Mouse (Mus musculus): Measurements from ENCODE around the gene Sash1.

Sash1 gene

DNA sequence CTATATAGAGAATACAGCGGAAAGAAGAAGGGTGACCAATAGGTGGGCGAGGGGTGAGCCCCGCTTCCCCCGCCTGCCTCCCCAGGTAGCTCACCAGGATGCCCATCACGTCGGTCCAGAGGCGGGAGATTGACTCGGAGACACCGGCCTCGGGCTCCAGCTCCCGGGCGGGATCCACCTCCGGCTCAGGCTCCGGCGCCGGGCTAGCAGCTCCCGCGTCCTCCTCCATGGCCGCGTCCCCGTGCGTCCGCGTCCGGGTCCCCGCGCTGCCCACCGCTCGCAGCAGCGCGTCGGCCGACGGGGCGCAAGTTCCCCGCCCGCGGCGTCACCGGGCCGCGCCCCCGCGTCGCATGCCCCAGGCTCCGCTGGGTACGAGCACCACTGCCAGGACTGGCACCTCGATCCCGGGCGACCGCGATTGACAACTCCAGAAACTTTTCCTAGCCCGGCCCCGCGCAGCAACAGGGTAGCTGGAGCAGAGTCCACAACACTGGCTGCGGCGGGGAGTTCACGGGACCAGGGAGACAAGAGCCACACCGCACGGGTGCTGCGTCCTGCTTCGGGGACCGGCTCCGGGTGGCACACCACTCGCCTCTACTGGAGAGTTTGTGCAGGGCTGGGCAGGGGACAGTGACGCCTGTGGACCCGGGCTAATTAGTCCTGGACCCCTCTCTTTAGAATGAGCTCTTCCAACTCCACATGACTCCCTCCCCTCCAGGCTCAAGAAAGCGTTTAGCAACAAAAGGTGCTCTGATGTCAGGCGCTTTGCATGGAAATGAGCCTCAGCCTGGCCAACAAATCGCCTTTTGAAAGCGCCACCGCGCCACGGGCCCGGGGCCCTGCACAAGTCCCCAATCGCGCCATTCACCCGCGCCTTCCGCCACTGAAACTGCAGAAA is at the start of gene Sash1:
Gene Sash1 (minus strand): TSS at position 441 of the 898 bp plus-strand sequence.
- peak; percentile 84 to 87 for DNase-seq (ENCODE audit: low spot score in 2 of 2)

DNA sequence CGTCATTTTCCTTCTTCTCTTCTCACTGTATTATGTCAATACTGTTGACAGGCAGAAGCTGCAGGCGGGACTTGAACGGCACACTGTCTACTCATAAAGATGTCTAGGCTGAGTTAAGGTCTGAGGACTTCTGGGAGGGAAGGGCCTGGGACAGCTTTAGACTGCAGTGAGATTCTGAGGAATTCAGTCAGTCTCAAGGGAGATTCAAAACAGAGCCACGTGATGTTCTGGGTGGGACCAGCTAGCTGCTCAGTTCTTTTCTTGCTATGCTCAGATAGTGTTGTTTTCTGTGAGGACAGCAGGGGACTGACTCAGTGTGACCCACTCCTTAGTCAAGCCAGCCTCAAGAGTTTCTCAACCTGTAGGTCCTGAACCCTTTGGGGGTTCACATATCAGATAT is 49.7 kb upstream of the Sash1 start:
- DNase-seq (ENCODE audit: low spot score in 2 of 2) = no peak

DNA sequence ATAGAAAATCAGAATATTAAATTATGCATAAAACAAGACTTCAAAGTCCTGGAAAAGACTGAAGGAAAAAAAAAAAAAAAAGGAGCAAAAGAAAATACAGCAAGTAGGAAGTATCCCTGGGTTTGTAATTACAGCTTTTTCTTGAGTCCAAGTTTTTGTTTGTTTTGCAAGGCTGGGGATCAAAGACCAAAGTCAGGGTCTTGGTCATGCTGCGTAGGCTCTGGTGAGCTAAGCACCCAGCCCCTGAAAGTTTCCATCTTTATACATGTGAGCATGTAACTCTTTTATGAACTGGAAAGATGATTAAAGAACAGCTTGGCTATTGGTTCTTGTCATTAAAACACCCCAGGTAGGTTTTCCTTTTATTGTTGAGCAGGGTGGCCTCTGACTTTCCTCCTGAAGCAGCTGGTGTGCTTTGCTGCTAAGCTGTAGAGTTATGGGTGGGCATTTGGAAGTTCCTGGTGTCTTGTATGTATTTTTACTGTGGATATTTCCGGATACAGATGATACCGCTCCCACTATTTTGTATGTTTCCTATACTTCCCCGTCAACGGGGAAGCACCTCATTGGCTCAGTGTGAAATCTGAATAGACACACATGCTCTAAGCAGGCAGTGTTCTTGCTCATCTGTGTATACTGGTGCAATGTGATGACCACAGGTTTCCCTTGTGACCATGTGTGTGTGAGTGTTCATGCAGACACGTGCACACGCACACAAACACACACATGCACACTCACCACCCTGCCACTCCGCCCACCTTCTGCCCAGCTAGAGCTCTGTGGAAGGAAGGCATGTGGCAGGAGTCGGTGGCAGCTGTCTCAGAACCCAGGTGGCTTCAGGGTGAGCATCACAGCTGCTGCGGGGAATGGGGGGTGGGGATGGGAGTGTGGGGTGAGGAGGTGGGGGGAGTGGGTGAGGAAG is 47.8 kb upstream of the Sash1 start:
- DNase-seq (ENCODE audit: low spot score in 2 of 2) = no peak

DNA sequence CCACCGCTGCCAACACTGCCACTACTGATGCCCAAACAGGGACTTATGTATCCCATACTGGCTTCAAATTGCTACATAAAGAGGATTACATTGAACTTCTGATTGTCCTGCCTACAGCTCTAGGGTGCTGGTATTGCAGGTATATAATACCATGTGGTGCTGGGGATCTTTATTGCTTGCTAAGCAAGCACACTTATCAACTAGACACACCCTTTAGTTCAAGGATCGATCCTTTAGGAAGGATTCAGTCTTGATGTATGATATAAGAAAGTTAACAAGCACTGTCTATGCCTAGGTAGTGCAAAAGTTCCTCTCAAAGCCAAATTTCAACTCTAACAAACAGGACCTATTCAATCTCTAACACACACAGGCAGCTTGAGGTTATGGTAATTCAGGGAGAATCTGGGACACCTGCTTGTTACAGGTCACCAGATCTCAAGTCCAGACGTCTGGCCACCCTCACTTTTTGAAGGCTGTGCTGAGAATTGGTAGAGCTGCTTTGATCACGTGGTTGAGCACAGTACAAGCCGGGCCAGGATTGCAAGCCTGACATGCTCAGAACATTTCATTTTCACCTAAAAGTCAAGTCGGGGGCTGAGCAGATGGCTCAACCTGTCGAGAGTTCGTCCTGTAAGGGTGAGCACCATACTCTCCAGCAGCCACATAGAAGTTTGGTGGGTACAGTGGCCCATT is 45.8 kb upstream of the Sash1 start:
- DNase-seq (ENCODE audit: low spot score in 2 of 2) = no peak

DNA sequence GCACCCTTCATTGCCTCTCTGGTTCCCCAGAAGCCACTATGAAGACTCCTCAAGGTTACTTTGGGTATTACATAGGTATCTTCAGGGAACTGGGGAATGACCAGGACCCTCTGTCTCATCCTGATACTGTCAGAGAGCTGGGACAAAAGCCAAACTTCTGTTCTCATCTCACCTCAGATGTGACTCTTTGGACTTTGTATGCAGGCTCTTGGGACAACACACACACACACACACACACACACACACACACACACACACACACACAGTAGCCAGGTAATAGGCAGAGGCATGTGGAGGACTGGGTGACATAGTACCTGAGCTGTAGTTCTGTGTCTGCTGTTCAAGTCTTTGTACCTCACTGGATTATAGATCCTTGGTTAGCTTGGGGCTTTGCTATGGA is 44.8 kb upstream of the Sash1 start:
- DNase-seq (ENCODE audit: low spot score in 2 of 2) = no peak

DNA sequence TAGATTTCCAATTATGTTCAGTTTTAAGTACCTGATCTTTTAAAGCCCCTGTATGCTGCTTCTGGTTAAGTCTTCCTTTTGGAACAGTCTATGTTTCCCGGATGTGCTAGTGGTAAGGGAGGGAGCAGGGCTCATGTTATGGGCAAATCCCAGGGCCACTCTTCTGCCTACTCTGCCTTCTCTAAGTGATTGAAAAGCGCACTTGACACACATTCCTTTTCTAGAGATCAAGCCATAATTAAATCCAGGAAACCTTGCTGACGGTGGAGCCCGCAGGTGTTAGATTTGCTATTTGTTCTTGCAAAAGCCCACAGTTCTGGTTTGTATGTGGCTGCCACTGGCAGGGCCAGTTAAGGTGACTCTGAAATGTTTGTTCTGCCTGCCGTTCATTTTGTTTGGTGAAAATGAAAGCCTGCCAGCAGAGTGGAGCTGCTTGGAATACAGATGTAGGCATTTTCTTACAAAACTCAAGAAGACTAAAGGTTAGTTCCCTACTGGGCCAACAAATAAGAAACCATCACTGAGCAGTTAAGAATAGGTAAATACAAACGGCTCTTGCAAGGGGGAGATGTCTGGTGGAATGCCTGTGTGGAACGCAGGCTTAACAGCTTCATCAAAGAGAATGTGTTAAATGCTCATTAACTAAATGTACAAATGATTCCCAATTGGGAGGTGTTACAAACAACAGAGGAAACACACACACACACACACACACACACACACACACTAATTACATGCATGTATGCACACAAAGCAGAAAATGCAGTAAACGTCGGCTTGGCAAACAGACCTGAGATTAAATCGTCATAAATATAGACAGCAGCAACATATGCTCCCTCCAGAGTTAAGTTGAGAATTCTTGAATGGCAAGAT is 43.1 kb upstream of the Sash1 start:
- DNase-seq (ENCODE audit: low spot score in 2 of 2) = no peak

DNA sequence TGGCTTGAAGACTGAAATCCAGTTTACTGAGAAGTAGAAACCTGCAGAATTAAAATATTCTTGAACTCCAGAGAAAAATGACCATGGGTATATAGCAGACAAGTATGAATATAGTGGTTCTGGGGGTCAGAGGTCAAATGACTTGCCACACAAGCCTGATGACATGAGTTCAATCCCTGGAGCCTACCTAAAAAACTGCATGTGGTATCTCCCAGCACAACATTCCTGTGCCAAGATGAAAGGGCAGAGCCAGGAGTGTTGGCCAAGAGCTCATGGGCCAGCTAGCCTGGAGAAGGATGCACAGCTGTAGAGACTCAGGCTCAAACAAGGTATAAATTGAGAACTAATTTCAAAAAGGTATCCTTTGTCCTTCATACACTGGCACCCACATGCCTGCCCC is 42.4 kb upstream of the Sash1 start:
- DNase-seq (ENCODE audit: low spot score in 2 of 2) = no peak

DNA sequence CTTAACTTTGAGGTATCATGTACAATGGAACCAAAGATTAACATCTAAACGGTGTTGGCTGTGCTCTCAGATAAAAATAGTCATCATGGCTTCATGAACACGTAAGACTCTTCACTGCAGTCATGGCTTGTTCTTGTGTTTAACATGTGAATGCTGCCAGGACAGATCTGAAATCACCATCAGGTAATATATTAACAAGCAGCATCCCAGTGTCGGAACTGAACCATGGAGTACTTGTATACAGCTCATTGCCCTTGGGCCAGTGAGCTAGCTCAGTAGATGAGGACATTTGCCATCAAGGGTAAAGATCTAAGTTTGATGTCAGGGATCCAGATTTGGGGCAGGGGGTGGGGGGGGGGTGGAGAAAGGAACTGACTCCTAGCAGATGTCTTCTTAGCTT is 41.0 kb upstream of the Sash1 start:
- DNase-seq (ENCODE audit: low spot score in 2 of 2) = no peak

DNA sequence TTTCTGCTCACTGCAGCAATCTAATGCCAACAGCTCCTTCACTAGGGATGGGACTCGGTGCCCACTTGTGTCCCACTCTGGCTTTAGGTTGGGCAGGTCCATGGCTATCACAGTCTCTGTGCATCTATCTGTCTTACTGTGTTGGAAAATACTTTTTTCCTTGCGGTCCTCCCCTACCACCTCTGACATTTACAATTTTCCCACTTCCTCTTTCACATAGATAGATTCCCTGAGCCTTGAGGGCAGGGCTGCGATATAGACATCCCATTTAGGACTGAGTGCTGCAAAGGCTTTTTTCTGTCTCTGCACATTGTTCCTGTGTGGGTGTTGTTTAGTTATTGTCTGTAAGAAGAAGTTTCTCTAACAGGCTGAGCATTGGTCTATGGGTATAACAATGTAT is 40.4 kb upstream of the Sash1 start:
- no peak for DNase-seq (ENCODE audit: low spot score in 2 of 2)

DNA sequence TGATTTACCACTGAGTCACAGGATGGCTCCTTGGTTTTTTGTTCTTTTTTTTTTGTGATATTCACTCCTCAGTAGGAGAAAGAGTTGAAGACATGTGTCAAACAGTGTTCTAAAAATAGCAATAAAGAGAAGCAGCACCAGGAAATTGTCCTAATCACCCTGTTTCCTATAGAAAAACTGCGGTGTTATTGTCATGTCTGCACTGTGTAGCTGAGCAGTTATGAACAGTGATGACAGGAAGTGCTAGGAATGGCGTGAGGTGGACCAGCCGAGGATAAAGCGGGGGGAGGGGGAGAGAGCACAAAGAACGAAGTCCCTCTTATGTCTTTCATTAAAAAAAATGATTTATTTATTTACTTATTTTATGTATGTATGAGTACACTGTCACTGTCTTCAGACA is 39.4 kb upstream of the Sash1 start:
- no peak for DNase-seq (ENCODE audit: low spot score in 2 of 2)

DNA sequence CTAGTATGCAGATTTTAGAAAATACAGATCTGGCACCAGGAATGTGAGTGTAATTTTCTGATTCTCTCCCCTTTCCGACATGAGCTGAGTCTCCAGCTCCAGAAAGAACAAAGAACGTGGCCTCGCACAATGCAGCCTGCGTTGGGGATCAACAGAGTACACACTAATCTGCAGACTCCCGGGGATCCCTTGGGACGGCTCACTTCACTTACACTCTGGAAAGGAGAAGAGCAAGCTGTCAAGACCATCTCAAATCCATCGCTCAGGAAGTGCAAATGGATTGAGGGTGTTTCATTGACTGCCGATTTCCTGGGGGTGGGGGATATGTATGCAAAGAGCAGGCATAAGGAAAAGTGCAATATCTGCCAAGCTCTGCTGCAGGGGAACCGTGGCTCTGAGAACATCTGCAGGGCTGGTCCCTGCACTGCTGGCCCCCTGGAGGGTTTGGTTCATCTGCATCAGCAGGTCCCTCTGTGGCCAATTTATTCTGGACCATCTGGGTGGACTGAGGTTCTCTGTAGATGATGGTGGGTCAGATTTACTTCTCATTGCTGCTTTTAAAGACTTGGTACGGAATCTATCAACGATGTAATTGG is 35.3 kb upstream of the Sash1 start:
- no peak for DNase-seq (ENCODE audit: low spot score in 2 of 2)

DNA sequence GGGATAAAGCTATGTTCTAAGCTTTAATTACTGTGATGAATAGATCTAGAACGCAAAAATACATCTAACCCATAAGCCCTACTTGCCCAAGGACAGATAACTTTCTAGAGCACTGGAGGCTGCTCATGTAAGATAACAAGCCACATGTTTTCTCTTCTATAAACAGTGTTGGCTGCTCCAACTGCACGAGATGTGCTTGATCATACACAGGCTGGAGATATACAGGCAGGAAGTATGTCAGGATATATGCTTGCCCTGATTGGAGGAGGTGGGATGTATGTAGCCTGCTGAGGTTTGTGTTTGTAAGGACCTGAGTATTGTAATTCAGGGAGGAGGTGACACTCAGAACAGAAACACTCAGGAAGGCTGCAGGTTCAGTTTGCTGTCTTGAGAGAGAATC is 31.9 kb upstream of the Sash1 start:
- DNase-seq (ENCODE audit: low spot score in 2 of 2) = no peak

DNA sequence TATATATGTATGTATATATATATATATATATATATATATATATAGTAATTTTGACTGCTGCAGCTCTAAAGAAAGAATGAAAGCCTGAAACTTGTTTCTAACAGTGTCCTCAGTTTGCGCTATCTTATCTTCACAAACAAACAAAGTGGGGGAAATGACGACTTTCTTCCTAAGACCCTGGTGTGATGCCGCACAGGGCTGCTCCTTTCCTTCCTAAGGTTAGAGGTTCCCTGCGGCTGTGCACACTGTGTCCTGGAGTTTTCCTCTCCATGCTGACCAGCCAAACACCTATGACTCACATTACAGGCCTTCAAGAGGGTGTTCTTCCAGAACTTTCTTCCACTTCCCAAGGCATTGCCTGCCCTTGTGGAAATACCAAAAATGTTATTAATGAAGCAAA is 31.5 kb upstream of the Sash1 start:
- no peak for DNase-seq (ENCODE audit: low spot score in 2 of 2)

DNA sequence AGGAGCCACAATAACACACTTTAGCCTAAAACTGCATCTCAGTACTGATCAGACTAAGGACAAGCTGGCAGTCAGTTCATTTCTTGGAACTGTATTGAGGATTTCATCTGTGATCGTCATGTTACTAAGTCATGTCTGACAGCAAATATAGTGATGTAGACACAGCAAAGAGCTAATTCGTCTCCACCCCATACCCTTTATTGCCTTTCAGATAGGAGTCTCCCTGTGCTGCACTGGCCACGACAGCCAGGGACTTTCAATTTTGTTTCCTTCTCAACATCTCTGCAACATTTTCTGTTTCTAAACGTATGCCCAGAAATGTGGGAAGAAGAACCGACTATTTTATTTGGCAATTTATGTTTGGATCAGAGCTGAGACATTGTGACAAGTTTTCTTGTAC is 29.9 kb upstream of the Sash1 start:
- DNase-seq (ENCODE audit: low spot score in 2 of 2) = no peak

DNA sequence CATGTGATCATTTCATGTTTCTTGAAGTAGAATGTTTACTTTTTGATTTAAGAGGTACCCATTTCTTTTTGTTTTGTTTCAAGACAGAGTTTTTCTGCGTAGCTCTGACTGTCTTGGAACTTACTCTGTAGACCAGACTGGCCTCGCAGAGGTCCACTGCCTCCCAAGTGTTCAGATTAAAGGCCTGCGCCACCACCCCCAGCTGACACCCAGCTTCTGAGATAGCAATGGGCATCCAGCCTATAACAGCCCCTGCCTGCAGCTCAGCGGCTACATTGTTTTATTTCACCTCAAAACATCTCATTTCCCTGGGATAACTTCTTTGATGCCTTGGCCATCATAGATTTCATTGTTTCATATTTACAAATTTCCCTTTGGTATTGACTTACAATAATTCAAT is 28.0 kb upstream of the Sash1 start:
- no peak for DNase-seq (ENCODE audit: low spot score in 2 of 2)

DNA sequence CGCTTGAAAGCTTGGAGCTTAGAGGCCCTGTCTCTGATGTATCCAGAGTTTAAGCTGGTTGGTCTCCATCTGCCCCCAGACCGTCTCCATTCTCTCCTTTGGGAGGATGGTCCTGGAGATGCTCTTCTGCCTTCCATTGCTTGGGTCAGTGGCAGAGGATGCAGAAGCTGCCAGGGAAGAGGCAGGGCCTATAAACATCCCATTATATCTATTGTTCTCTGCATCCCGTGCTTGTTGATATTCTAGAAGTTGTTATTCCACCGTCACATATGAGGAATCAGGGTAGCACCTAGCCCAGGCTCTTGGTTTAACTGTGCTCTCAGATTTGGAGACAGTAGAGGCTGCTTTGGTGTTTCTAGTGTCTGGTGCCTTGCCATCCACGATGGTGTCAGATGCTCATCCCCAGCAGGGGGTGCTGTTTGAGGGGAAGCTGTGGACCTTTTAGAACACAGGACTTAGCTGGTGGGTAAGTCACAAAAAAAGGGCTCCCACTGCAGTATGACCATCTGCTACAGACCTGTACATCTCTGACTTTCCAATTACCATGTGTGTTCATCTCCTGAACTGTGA is 26.9 kb upstream of the Sash1 start:
- DNase-seq (ENCODE audit: low spot score in 2 of 2) = no peak

DNA sequence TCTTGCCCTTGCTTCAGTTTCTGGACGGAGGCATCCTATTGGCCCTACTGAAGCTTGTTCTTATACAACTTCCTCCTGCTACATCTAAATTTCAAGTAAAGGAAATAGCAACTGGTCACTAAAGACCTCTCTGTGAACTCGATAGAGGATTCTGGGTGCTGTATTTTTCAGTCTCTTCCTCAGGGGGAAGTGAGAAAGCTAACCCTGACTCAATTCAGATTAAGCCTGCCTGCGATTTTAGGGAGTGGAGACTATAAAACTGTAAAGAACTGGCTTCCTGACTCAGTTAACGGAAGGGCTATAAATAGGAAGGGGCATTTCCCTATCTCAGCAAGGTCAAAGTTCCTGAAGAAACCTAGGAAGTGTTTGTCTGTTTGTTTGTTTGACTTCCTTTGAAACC is 26.3 kb upstream of the Sash1 start:
- DNase-seq (ENCODE audit: low spot score in 2 of 2) = no peak

DNA sequence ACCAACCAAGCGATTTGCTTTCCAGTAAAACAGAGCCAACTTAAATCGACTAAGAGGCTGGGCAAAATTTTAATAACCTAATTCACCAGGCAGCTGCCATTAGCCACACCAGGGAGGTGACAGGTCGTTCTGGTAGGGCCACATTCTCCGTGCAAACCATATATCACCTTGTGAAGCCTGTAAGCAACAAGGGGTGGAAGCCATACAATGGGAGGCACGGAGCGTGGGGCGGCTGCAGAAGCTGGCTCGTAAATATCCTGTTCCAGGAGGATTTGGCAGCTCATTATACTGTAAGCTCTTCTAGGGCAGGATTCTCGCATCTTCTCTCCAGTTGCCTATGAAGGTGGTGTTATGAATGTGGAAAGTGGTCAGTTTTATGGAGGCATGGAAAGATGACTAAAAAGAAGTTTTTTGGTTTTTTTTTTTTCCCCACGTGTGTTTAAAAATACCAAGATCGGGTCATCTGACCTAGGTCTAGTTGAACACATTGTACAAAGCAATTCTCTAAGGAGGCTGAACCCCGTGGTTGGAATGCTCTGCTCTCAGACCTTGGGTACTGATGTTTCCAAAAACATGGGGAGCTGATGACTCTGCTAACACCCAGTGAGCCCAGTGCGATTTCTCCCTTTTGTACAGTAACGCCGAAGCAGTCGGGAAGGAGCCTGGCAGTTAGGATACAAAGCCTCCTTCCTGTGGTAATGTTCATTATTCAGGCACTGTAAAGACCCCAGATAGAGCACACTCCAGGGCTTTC is 24.5 kb upstream of the Sash1 start:
- DNase-seq (ENCODE audit: low spot score in 2 of 2) = no peak

DNA sequence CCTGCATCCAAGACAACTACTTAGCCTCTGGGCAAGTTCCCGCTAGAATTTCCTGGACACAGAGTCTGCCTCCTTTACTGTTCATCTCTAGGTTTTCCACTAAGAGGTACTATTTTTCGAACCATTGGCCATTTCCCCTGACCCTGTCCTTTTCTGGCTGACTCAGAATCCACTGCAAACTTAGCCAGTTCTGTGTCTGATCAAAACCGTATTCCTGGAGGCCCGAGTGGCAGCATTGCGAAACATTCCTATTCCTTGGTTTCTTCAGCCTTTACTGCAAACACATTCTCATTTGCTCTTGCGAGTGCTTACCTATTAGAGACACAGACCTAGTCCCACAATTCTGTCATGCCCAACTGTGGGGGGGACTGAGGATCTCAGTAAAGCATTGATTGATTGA is 17.2 kb upstream of the Sash1 start:
- no peak for DNase-seq (ENCODE audit: low spot score in 2 of 2)

DNA sequence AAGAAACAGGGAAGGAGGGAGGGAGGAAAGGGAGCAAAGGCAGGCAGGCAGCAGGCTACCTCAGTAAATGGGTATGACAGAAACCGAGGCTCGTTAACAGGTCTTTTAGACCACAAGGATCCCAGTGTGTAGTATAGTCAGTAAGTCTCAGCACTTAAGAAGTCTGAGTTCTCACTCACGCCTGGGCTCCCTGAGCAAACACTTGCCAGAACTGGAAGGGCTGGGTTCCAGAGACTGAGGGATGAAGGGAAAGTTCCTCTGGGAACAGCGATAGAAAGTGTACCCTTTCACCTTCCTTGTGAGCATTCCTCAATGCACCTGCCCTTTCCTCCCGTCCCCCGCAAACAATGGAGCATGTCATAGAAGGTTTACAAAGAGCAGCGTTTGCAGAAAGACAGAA is 16.5 kb upstream of the Sash1 start:
- DNase-seq (ENCODE audit: low spot score in 2 of 2) = no peak

Data from urinary bladder, adult 18-20 months (tissue).